Mouse (Mus musculus) hindbrain, embryonic 10.5 days (tissue): ENCODE measurements around the gene Rtkn2. TPM values are rescaled to one million over a fixed set of nuclear protein-coding genes. Genes with fewer than 3 reads are reported as not detected.

ENCODE experiments used
- DNase-seq: peaks from one replicate; pipeline ENCODE4 v3.0.0-alpha.2; 2017; ENCODE audit warnings: low spot score
- H3K27ac ChIP-seq: fragments of 300-500 bp; sonication (generic); 2 replicates; pipeline ENCODE4 v1.5.1; 2016; ENCODE audit warnings: mild to moderate bottlenecking, moderate library complexity
- H3K27me3 ChIP-seq: fragments of 300-500 bp; sonication (generic); 2 replicates; pipeline ENCODE4 v1.6.1; 2016; ENCODE audit warnings: mild to moderate bottlenecking; ENCODE audit not compliant: poor library complexity, insufficient read depth, severe bottlenecking
- H3K36me3 ChIP-seq: fragments of 300-500 bp; sonication (generic); 2 replicates; pipeline ENCODE4 v1.6.1; 2016; ENCODE audit warnings: mild to moderate bottlenecking, moderate library complexity
- H3K4me1 ChIP-seq: fragments of 300-500 bp; sonication (generic); replicated peaks from 2 replicates; pipeline ENCODE4 v1.6.1; 2016; ENCODE audit warnings: mild to moderate bottlenecking
- H3K4me3 ChIP-seq: fragments of 300-500 bp; sonication (generic); 2 replicates; pipeline ENCODE4 v1.5.1; 2016; ENCODE audit warnings: mild to moderate bottlenecking, moderate library complexity
- H3K9me3 ChIP-seq: fragments of 300-500 bp; sonication (generic); 2 replicates; pipeline ENCODE4 v1.6.1; 2016; ENCODE audit warnings: mild to moderate bottlenecking, moderate library complexity
- WGBS: fragments of 180-500 bp; shearing (Covaris S2); methylation state at CpG from one replicate; pipeline ENCODE4 v1.1.7; 2016; 5-methylcytosine and 5-hydroxymethylcytosine counted together
- polyA plus RNA-seq: library from polyadenylated mRNA; unstranded; fragments of >200 nt; fragmentation: Nextera tagmentation; extraction: Ambion mirVana; gene quantifications from 2 replicates; pipeline ENCODE4 v1.2.1, GENCODE M21; 2016

Rtkn2 gene
- polyA plus RNA-seq, 1 experiment from 2014 or later, result 18.9 TPM

DNA sequence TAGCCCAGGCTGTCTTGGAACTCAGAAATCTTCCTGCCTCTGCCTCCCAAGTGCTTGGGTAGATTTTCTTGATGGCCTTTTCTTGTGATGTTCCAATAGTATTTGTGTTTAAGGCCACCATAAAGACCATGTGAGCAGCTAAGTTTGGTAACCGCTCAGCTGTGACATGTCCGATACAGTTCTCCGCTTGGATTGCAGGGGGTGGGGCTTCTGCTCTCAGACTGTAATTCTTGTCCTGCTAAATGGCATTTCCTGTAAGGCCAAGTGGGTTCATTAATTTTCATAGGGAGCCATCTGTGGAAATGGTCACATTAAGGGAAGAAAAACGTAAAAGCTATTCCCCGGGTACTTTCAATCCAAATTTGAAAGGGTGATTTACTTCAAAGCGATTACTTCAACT, 50.7 kb downstream of the Rtkn2 start:
- no peaks in the 10 kb centered on the region for H3K9me3 ChIP-seq
- DNase-seq, result no peak
- WGBS, result 94% methylated on average over 6 of the region's 6 CpGs
- H3K4me1 ChIP-seq, result no peaks in the 10 kb centered on the region
- H3K4me3 ChIP-seq, result no peak overlapping the region
- no peak overlapping the region for H3K27ac ChIP-seq
- no peaks in the 10 kb centered on the region for H3K27me3 ChIP-seq
- H3K36me3 ChIP-seq, result peaks cover 81% of the 10 kb centered on the region

- no peak overlapping the region for H3K27ac ChIP-seq
- 96% methylated on average over 20 of the region's 20 CpGs for WGBS
- H3K9me3 ChIP-seq, result peaks cover 5% of the 10 kb centered on the region; the same call in 1 of the 2 replicates
- no peaks in the 10 kb centered on the region for H3K27me3 ChIP-seq
- peaks cover 58% of the 10 kb centered on the region for H3K36me3 ChIP-seq
- no peak overlapping the region for H3K4me3 ChIP-seq
- DNase-seq, result no peak
- peaks cover 17% of the 10 kb centered on the region for H3K4me1 ChIP-seq
These were observed 56.5 kb downstream of the Rtkn2 start for GRCm38 (mm10) chr10:68035707-68036367.

DNA sequence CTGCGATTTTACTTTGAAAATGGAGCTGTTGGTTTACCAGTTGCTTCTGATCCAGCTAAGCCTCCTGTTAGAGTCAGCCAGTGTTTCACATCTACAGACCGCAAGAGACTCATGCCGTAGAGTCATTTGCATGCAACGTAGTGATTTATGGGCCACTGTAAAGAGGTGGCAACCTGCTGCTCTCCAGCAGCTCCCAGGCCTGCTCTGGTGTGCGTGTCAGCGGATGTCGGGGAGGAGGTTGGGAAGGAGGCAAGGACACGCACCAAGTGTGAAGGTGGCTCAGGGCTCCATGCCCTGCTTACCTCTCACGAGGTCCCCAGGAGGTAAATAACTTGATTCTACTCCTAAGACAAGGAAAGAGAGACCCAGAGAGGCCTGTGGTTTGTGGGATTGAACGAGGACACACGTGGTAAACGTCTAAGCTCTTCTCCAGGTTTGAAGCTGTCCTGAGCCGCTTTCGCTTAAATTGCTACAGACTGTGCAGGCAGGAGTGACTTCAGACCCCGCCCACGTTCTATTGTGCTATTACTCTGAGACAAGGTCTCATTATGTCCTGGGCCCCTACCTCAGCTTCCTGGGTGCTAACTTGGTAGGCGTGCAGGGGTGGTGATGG, 57.1 kb downstream of the Rtkn2 start:
- H3K9me3 ChIP-seq, result peaks cover 5% of the 10 kb centered on the region; the same call in 1 of the 2 replicates
- no peak overlapping the region for H3K4me3 ChIP-seq
- DNase-seq, result no peak
- no peaks in the 10 kb centered on the region for H3K27me3 ChIP-seq
- peaks cover 62% of the 10 kb centered on the region for H3K36me3 ChIP-seq
- peaks cover 17% of the 10 kb centered on the region for H3K4me1 ChIP-seq
- H3K27ac ChIP-seq, result no peak overlapping the region
- 93% methylated on average over 17 of the region's 17 CpGs for WGBS

DNA sequence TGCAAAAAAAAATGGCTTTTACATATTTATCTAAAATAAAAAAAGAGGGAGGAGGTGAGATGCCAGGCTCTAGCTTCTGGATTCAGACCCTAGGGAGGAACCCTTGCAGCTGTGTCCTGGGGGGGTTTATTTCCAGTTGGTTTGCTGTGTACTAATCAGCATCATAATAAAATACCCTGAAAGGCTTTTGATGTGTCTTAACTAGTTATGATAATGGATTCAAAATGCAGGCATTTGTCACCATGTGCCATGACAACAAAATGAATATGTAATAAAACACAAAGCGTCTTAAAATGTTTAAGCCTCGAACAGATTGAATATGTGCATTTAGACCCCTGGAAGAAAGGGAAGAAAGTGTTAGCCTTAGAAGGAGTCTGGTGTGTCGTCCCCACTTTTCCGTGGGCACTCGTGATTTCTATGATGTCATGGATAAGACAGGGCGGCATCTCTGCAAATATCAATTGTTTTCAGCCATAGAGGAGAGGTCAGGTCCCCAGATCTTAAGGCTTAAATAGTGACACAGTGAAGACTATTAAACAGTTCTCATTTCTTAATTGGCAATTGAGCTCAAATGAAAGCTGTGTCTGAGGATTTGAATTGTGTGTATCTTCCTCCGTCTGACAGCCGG, 59.7 kb downstream of the Rtkn2 start:
- H3K27me3 ChIP-seq, result no peaks in the 10 kb centered on the region
- WGBS, result 64% methylated on average over 8 of the region's 8 CpGs
- H3K36me3 ChIP-seq, result peaks cover 52% of the 10 kb centered on the region
- DNase-seq, result no peak
- no peak overlapping the region for H3K4me3 ChIP-seq
- H3K27ac ChIP-seq, result peak overlapping the region; percentile 77
- peaks cover 5% of the 10 kb centered on the region; the same call in 1 of the 2 replicates for H3K9me3 ChIP-seq
- H3K4me1 ChIP-seq, result peaks cover 28% of the 10 kb centered on the region

GRCm38 (mm10) chr10:68039641-68040205, 60.4 kb downstream of the Rtkn2 start:
- Histone ChIP-seq H3K4me1 (peaks cover 30% of the 10 kb centered on the region), H3K4me3 (no peak overlapping the region), H3K27ac (peak overlapping the region; percentile 77), H3K9me3 (peaks cover 5% of the 10 kb centered on the region; the same call in 1 of the 2 replicates), H3K36me3 (peaks cover 50% of the 10 kb centered on the region), H3K27me3 (no peaks in the 10 kb centered on the region)
- DNase-seq, result no peak
- WGBS, result 71% methylated on average over 14 of the region's 14 CpGs

DNA sequence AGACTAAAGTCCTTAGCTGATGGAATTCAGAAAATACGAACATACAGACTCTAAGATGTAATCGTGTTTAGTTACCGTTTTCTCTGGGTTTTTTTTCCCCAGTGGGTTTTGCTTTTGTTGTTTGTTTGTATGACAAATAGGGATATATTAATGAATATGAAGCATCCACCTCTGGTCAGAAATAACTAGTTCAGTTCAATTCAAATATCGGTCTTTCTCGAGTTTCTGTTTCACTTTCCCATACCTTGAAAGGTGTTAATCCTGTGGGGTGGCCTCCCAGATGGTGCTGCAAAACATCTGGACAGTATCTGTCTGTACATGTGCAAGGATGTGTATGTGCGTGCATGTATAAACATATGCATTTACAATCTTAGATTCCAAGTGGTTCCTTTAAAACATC, 61.0 kb downstream of the Rtkn2 start:
- H3K4me3 ChIP-seq, result no peak overlapping the region
- H3K27me3 ChIP-seq, result no peaks in the 10 kb centered on the region
- 91% methylated on average over 6 of the region's 6 CpGs for WGBS
- peaks cover 5% of the 10 kb centered on the region; the same call in 1 of the 2 replicates for H3K9me3 ChIP-seq
- H3K4me1 ChIP-seq, result peaks cover 30% of the 10 kb centered on the region
- no peak for DNase-seq
- no peak overlapping the region for H3K27ac ChIP-seq
- peaks cover 50% of the 10 kb centered on the region for H3K36me3 ChIP-seq

GRCm38 (mm10) chr10:68043973-68044372, 64.6 kb downstream of the Rtkn2 start:
- Histone ChIP-seq H3K36me3 (peaks cover 43% of the 10 kb centered on the region), H3K4me3 (no peak overlapping the region), H3K27me3 (no peaks in the 10 kb centered on the region), H3K27ac (peak overlapping the region; percentile 62), H3K9me3 (no peaks in the 10 kb centered on the region), H3K4me1 (peaks cover 25% of the 10 kb centered on the region)
- WGBS, result 24% methylated on average over 6 of the region's 6 CpGs
- DNase-seq, result peak; percentile 47

GRCm38 (mm10) chr10:68044864-68045263, 65.5 kb downstream of the Rtkn2 start:
- WGBS, result 80% methylated on average over 8 of the region's 8 CpGs
- DNase-seq, result no peak
- Histone ChIP-seq H3K9me3 (no peaks in the 10 kb centered on the region), H3K27ac (no peak overlapping the region), H3K4me1 (peaks cover 16% of the 10 kb centered on the region), H3K4me3 (no peak overlapping the region), H3K27me3 (no peaks in the 10 kb centered on the region), H3K36me3 (peaks cover 43% of the 10 kb centered on the region)

- no peak overlapping the region for H3K27ac ChIP-seq
- no peaks in the 10 kb centered on the region for H3K9me3 ChIP-seq
- no peaks in the 10 kb centered on the region for H3K27me3 ChIP-seq
- H3K36me3 ChIP-seq, result peaks cover 26% of the 10 kb centered on the region
- H3K4me1 ChIP-seq, result peaks cover 6% of the 10 kb centered on the region
- DNase-seq, result no peak
- 88% methylated on average over 8 of the region's 8 CpGs for WGBS
- H3K4me3 ChIP-seq, result no peak overlapping the region
These were observed 69.4 kb downstream of the Rtkn2 start for GRCm38 (mm10) chr10:68048641-68049305.

GRCm38 (mm10) chr10:68050882-68051281, 71.5 kb downstream of the Rtkn2 start:
- Histone ChIP-seq H3K36me3 (peaks cover 12% of the 10 kb centered on the region), H3K4me3 (no peak overlapping the region), H3K4me1 (no peaks in the 10 kb centered on the region), H3K27ac (no peak overlapping the region), H3K27me3 (no peaks in the 10 kb centered on the region), H3K9me3 (no peaks in the 10 kb centered on the region)
- DNase-seq, result no peak
- 88% methylated on average over 13 of the region's 13 CpGs for WGBS

- WGBS, result 89% methylated on average over 14 of the region's 14 CpGs
- Histone ChIP-seq H3K4me1 (no peaks in the 10 kb centered on the region), H3K4me3 (no peak overlapping the region), H3K9me3 (no peaks in the 10 kb centered on the region), H3K36me3 (peaks cover 11% of the 10 kb centered on the region), H3K27ac (no peak overlapping the region), H3K27me3 (no peaks in the 10 kb centered on the region)
- DNase-seq, result no peak
These were observed 72.1 kb downstream of the Rtkn2 start for GRCm38 (mm10) chr10:68051316-68051933.

- H3K9me3 ChIP-seq, result no peaks in the 10 kb centered on the region
- peaks cover 11% of the 10 kb centered on the region for H3K36me3 ChIP-seq
- H3K4me1 ChIP-seq, result no peaks in the 10 kb centered on the region
- WGBS, result 86% methylated on average over 8 of the region's 8 CpGs
- H3K27ac ChIP-seq, result no peak overlapping the region
- H3K4me3 ChIP-seq, result no peak overlapping the region
- DNase-seq, result no peak
- H3K27me3 ChIP-seq, result no peaks in the 10 kb centered on the region
These were observed 72.9 kb downstream of the Rtkn2 start for GRCm38 (mm10) chr10:68052307-68052706.
